Mouse (Mus musculus): Measurements from ENCODE around the gene Olfr1475. TPM values are rescaled to one million over a fixed set of nuclear protein-coding genes. Genes with fewer than 3 reads are reported as not detected.
"Not testable (repeated sequence)": the region's sequence is repeated elsewhere in the genome, so short reads cannot be mapped to it uniquely, and the experiment has no call there.

Olfr1475 gene
- total RNA-seq (2021), result not detected

GRCm38 (mm10) chr19:13480096-13480495 is at the start of gene Olfr1475:
Gene Olfr1475 (minus strand): TSS chr19:13480196.
- no peak for DNase-seq (ENCODE audit: extremely low spot score in 1 of 2, low spot score in 2 of 2)
- intact Hi-C loops (cut with DNase I), result no loop called here

- no peak for DNase-seq (ENCODE audit: extremely low spot score in 1 of 2, low spot score in 2 of 2)
- intact Hi-C loops (cut with DNase I), result no loop called here
Measured at GRCm38 (mm10) chr19:13527613-13528012, 47.6 kb upstream of the Olfr1475 start, which contains the start of gene Olfr1480. Gene Olfr1480 (plus strand): TSS chr19:13527913.

DNA sequence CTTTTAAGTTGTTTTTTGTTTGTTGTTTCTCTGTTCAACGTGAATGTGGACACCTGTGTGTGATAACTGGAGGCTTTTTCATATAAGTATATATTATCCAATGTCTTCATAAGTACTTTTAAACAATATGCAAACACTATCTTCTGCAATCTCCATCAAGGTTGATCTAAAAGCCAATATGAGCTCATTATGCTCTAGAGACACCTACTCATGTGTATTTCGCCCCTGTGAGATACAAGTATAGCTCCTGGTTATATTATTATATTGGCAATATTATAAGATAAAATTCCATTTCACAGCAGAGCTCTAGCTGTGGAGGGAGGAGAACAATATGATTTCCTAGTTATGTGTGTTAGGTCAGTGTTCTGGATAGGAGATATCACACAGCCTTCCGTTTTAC is 20.2 kb upstream of the Olfr1475 start, which contains the start of gene Olfr1477:
Gene Olfr1477 (plus strand): TSS at position 301 of the 400 bp plus-strand sequence.
- DNase-seq (ENCODE audit: extremely low spot score in 1 of 2, low spot score in 2 of 2), result no peak
- intact Hi-C loops (cut with DNase I), result no loop called here

DNA sequence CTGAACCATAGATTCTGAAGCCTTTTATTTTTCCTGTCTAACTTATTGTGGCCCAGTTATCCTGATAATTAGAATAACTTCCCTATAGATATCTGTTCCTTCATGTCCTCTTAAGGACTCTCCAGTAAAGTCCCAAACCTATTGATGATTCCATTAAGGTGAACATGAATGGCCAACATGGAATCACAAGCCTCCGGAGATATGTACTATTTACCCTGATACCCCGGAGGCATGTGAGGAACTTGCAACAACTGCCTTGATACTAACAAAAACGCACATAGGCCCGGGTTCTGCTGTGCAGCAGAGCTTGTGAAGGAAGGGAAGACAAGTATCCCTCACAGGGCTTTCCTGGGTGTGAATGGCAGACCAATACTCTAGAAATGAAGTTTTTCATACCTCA is 10.7 kb downstream of the Olfr1475 start, which contains the start of gene Olfr1474:
Gene Olfr1474 (plus strand): TSS at position 301 of the 400 bp plus-strand sequence.
- DNase-seq (ENCODE audit: extremely low spot score in 1 of 2, low spot score in 2 of 2); intact Hi-C loops (cut with DNase I): not testable (repeated sequence)

DNA sequence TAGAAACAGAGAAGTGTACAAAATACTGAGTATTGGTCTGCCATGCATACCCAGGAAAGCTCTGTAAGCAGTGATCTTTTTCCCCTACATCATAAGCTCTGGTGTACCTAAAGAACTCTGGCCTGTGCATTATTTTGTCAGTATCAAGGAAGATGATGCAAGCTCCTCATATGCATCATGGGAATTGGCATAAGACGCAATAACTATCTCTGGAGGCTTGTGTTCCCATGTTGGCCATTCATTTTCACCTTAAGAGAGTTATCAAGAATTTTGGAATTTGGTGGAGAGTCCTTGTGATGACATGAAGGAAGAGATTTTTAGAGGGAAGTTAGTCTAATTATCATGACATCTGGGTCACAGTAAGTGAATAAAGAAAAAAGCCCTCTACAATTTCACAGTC is 24.0 kb downstream of the Olfr1475 start, which contains the start of gene Olfr1472:
Gene Olfr1472 (minus strand): TSS at position 101 of the 400 bp plus-strand sequence.
- DNase-seq (ENCODE audit: extremely low spot score in 1 of 2, low spot score in 2 of 2), result no peak
- intact Hi-C loops (cut with DNase I), result no loop called here

- DNase-seq (ENCODE audit: extremely low spot score in 1 of 2, low spot score in 2 of 2); intact Hi-C loops (cut with DNase I): not testable (repeated sequence)
Measured at GRCm38 (mm10) chr19:13443109-13443508, 36.9 kb downstream of the Olfr1475 start, which contains the start of gene Olfr1471. Gene Olfr1471 (plus strand): TSS chr19:13443409.

Other genes starting within 250 kb of the Olfr1475 start
- gene Olfr1463, start 248.9 kb downstream of the Olfr1475 start, total RNA-seq (2021), result not detected
- gene Olfr1465, start 164.7 kb downstream of the Olfr1475 start, total RNA-seq (2021), result not detected
- gene Olfr1466, start 141.3 kb downstream of the Olfr1475 start, total RNA-seq (2021), result not detected
- gene Olfr1467, start 118.0 kb downstream of the Olfr1475 start, total RNA-seq (2021), result not detected
- not detected for gene Olfr1469, start 72.3 kb downstream of the Olfr1475 start, total RNA-seq (2021)
- gene Olfr1471, start 36.8 kb downstream of the Olfr1475 start, total RNA-seq (2021), result not detected
- not detected for gene Olfr1472, start 24.1 kb downstream of the Olfr1475 start, total RNA-seq (2021)
- not detected for gene Olfr1474, start 10.6 kb downstream of the Olfr1475 start, total RNA-seq (2021)
- gene Olfr1477, start 20.4 kb upstream of the Olfr1475 start, total RNA-seq (2021), result not detected
- gene Olfr1480, start 47.7 kb upstream of the Olfr1475 start, total RNA-seq (2021), result not detected
- not detected for gene Olfr1484, start 103.3 kb upstream of the Olfr1475 start, total RNA-seq (2021)
- gene Olfr1487, start 137.2 kb upstream of the Olfr1475 start, total RNA-seq (2021), result not detected
- not detected for gene Olfr1489, start 151.4 kb upstream of the Olfr1475 start, total RNA-seq (2021)
- gene Olfr1490, start 170.9 kb upstream of the Olfr1475 start, total RNA-seq (2021), result not detected
- gene Olfr1491, start 217.1 kb upstream of the Olfr1475 start, total RNA-seq (2021), result not detected
- gene Olfr1493-ps1, start 243.1 kb upstream of the Olfr1475 start, total RNA-seq (2021), result not detected